Mouse (Mus musculus) yolk sac, embryonic 10.5 days (tissue): ENCODE results near the gene Sdk1.

ENCODE experiments used
- DNase-seq: peaks from one replicate; pipeline ENCODE4 v3.0.0-alpha.2; 2017; ENCODE audit warnings: low spot score

Gene Sdk1

GRCm38 (mm10) chr5:141344376-141344775, 103.1 kb downstream of the Sdk1 start:
- DNase-seq, result no peak

- DNase-seq, result no peak
Measured at GRCm38 (mm10) chr5:141345476-141345875, 104.2 kb downstream of the Sdk1 start.

GRCm38 (mm10) chr5:141362676-141363075, 121.4 kb downstream of the Sdk1 start:
- no peak for DNase-seq

- no peak for DNase-seq
Measured at GRCm38 (mm10) chr5:141363956-141364355, 122.7 kb downstream of the Sdk1 start.

- DNase-seq, result no peak
Measured at GRCm38 (mm10) chr5:141368567-141368966, 127.3 kb downstream of the Sdk1 start.

- no peak for DNase-seq
Measured at GRCm38 (mm10) chr5:141374797-141375196, 133.5 kb downstream of the Sdk1 start.

- no peak for DNase-seq
Measured at GRCm38 (mm10) chr5:141379836-141380773, 138.8 kb downstream of the Sdk1 start.

GRCm38 (mm10) chr5:141380774-141381156, 139.5 kb downstream of the Sdk1 start:
- no peak for DNase-seq

GRCm38 (mm10) chr5:141381581-141381980, 140.3 kb downstream of the Sdk1 start:
- DNase-seq, result no peak

- DNase-seq, result no peak
Measured at GRCm38 (mm10) chr5:141382246-141382835, 141.1 kb downstream of the Sdk1 start.

GRCm38 (mm10) chr5:141388451-141388850, 147.2 kb downstream of the Sdk1 start:
- no peak for DNase-seq

GRCm38 (mm10) chr5:141390541-141390940, 149.3 kb downstream of the Sdk1 start:
- no peak for DNase-seq

- DNase-seq, result no peak
Measured at GRCm38 (mm10) chr5:141391153-141391552, 149.9 kb downstream of the Sdk1 start.

- no peak for DNase-seq
Measured at GRCm38 (mm10) chr5:141393846-141394245, 152.6 kb downstream of the Sdk1 start.

- no peak for DNase-seq
Measured at GRCm38 (mm10) chr5:141394586-141394985, 153.3 kb downstream of the Sdk1 start.

- no peak for DNase-seq
Measured at GRCm38 (mm10) chr5:141403741-141404140, 162.5 kb downstream of the Sdk1 start.

- DNase-seq, result no peak
Measured at GRCm38 (mm10) chr5:141404651-141405050, 163.4 kb downstream of the Sdk1 start.

GRCm38 (mm10) chr5:141406926-141407325, 165.6 kb downstream of the Sdk1 start:
- DNase-seq, result no peak

GRCm38 (mm10) chr5:141413013-141413412, 171.7 kb downstream of the Sdk1 start:
- DNase-seq, result no peak

- no peak for DNase-seq
Measured at GRCm38 (mm10) chr5:141415644-141416243, 174.5 kb downstream of the Sdk1 start.

GRCm38 (mm10) chr5:141428132-141428531, 186.8 kb downstream of the Sdk1 start:
- DNase-seq, result no peak

- no peak for DNase-seq
Measured at GRCm38 (mm10) chr5:141433286-141433685, 192.0 kb downstream of the Sdk1 start.

GRCm38 (mm10) chr5:141447247-141447646, 206.0 kb downstream of the Sdk1 start:
- DNase-seq, result no peak
